Mouse (Mus musculus) G1E (cell line): ENCODE measurements around the gene Ubl5.

Experiments
- CTCF ChIP-seq: IDR thresholded peaks from 2 replicates; pipeline ENCODE4 v1.5.1; 2012; ENCODE audit warnings: low read depth, low read length, inconsistent platforms, mixed read lengths
- GATA1 ChIP-seq: IDR thresholded peaks from 2 replicates; pipeline ENCODE4 v1.6.1; 2012; ENCODE audit warnings: borderline replicate concordance, low read length, inconsistent platforms, mixed read lengths
- POLR2AphosphoS5 ChIP-seq: IDR thresholded peaks from 2 replicates; pipeline ENCODE4 v1.6.1; 2012; ENCODE audit warnings: low read depth, low read length, inconsistent platforms; ENCODE audit not compliant: insufficient replicate concordance
- TAL1 ChIP-seq: conservative IDR thresholded peaks from 2 replicates; pipeline ENCODE4 v1.6.1; 2012; ENCODE audit warnings: low read depth, low read length, inconsistent platforms, mixed read lengths

- no peak for TF ChIP-seq TAL1
- TF ChIP-seq CTCF = peak; percentile 61; the same call in 1 of the 2 replicates
- TF ChIP-seq GATA1 = no peak
- no peak for TF ChIP-seq POLR2AphosphoS5
These were observed 19.6 kb downstream of the Ubl5 start for GRCm38 (mm10) chr9:20662325-20662724.
